Mouse (Mus musculus): ENCODE measurements around the gene Avpr2. TPM values are rescaled to one million over a fixed set of nuclear protein-coding genes. Genes with fewer than 3 reads are reported as not detected.

Gene Avpr2
- polyA plus RNA-seq, 1 experiment from 2014 or later: not detected

GRCm38 (mm10) chrX:73895719-73896118 is 3.8 kb downstream of the Avpr2 start, which contains the start of gene L1cam:
Gene L1cam (minus strand): TSS chrX:73896105.
- ATAC-seq (ENCODE audit: insufficient number of reproducible peaks, insufficient read depth, low FRiP score, low read depth): no peak
- no peak within 1 kb of the TSS for H3K9ac ChIP-seq (ENCODE audit: low read length)
- 22% methylated on average over 2 of the region's 2 CpGs for WGBS
- no peak within 1 kb of the TSS for H3K27ac ChIP-seq (replicated peaks in 1 of 2; ENCODE audit: control insufficient read depth in 1 of 2, insufficient read depth in 1 of 2, low read depth in 2 of 2, low read length in 2 of 2)
- H3K4me3 ChIP-seq (ENCODE audit: control insufficient read depth in 1 of 2, insufficient read depth in 1 of 2, low read depth in 1 of 2, low read length in 2 of 2): no peak within 1 kb of the TSS
- no peaks in the 10 kb centered on the region for H3K36me3 ChIP-seq (ENCODE audit: control insufficient read depth, insufficient read depth, low read length)
- no peaks in the 10 kb centered on the region for H3K4me1 ChIP-seq (ENCODE audit: control insufficient read depth in 2 of 2, insufficient read depth in 2 of 2, low read length in 2 of 2)
- H3K27me3 ChIP-seq (ENCODE audit: control insufficient read depth, insufficient read depth, low read length): no peaks in the 10 kb centered on the region
- no peak within 1 kb of the TSS for H3K4me2 ChIP-seq (ENCODE audit: low read length)
- no peaks in the 10 kb centered on the region for H3K9me3 ChIP-seq (ENCODE audit: control insufficient read depth, low read length)

GRCm38 (mm10) chrX:73897959-73898358 is 6.1 kb downstream of the Avpr2 start:
- no peak overlapping the region for H3K4me2 ChIP-seq (ENCODE audit: low read length)
- H3K4me1 ChIP-seq (ENCODE audit: control insufficient read depth in 2 of 2, insufficient read depth in 2 of 2, low read length in 2 of 2): no peaks in the 10 kb centered on the region
- H3K27me3 ChIP-seq (ENCODE audit: control insufficient read depth, insufficient read depth, low read length): no peaks in the 10 kb centered on the region
- no peaks in the 10 kb centered on the region for H3K36me3 ChIP-seq (ENCODE audit: control insufficient read depth, insufficient read depth, low read length)
- no peaks in the 10 kb centered on the region for H3K9me3 ChIP-seq (ENCODE audit: control insufficient read depth, low read length)
- 34% methylated on average over 3 of the region's 3 CpGs for WGBS
- no peak for ATAC-seq (ENCODE audit: insufficient number of reproducible peaks, insufficient read depth, low FRiP score, low read depth)
- no peak overlapping the region for H3K9ac ChIP-seq (ENCODE audit: low read length)
- no peak overlapping the region for H3K27ac ChIP-seq (replicated peaks in 1 of 2; ENCODE audit: control insufficient read depth in 1 of 2, insufficient read depth in 1 of 2, low read depth in 2 of 2, low read length in 2 of 2)
- no peak overlapping the region for H3K4me3 ChIP-seq (ENCODE audit: control insufficient read depth in 1 of 2, insufficient read depth in 1 of 2, low read depth in 1 of 2, low read length in 2 of 2)

GRCm38 (mm10) chrX:73910049-73910448 is 18.1 kb downstream of the Avpr2 start:
- H3K27me3 ChIP-seq (ENCODE audit: control insufficient read depth, insufficient read depth, low read length): no peaks in the 10 kb centered on the region; the same call in 1 of the 2 replicates
- no peak overlapping the region for H3K4me2 ChIP-seq (ENCODE audit: low read length)
- no peaks in the 10 kb centered on the region for H3K36me3 ChIP-seq (ENCODE audit: control insufficient read depth, insufficient read depth, low read length)
- no peak for ATAC-seq (ENCODE audit: insufficient number of reproducible peaks, insufficient read depth, low FRiP score, low read depth)
- H3K9me3 ChIP-seq (ENCODE audit: control insufficient read depth, low read length): no peaks in the 10 kb centered on the region
- H3K27ac ChIP-seq (replicated peaks in 1 of 2; ENCODE audit: control insufficient read depth in 1 of 2, insufficient read depth in 1 of 2, low read depth in 2 of 2, low read length in 2 of 2): no peak overlapping the region
- no peak overlapping the region for H3K9ac ChIP-seq (ENCODE audit: low read length)
- no peaks in the 10 kb centered on the region; a peak in 1 of 4 replicates for H3K4me1 ChIP-seq (ENCODE audit: control insufficient read depth in 2 of 2, insufficient read depth in 2 of 2, low read length in 2 of 2)
- 68% methylated on average over 1 of the region's 1 CpGs for WGBS
- no peak overlapping the region for H3K4me3 ChIP-seq (ENCODE audit: control insufficient read depth in 1 of 2, insufficient read depth in 1 of 2, low read depth in 1 of 2, low read length in 2 of 2)

- H3K36me3 ChIP-seq (ENCODE audit: control insufficient read depth, insufficient read depth, low read length): no peaks in the 10 kb centered on the region
- H3K4me1 ChIP-seq (ENCODE audit: control insufficient read depth in 2 of 2, insufficient read depth in 2 of 2, low read length in 2 of 2): no peaks in the 10 kb centered on the region; a peak in 1 of 4 replicates
- H3K27ac ChIP-seq (replicated peaks in 1 of 2; ENCODE audit: control insufficient read depth in 1 of 2, insufficient read depth in 1 of 2, low read depth in 2 of 2, low read length in 2 of 2): no peak overlapping the region
- no peak overlapping the region for H3K4me2 ChIP-seq (ENCODE audit: low read length)
- no peak overlapping the region for H3K9ac ChIP-seq (ENCODE audit: low read length)
- no peaks in the 10 kb centered on the region; the same call in 1 of the 2 replicates for H3K27me3 ChIP-seq (ENCODE audit: control insufficient read depth, insufficient read depth, low read length)
- ATAC-seq (ENCODE audit: insufficient number of reproducible peaks, insufficient read depth, low FRiP score, low read depth): no peak
- H3K9me3 ChIP-seq (ENCODE audit: control insufficient read depth, low read length): no peaks in the 10 kb centered on the region
- peak overlapping the region in 1 of 2 experiments; percentile 2; a peak in 1 of 4 replicates for H3K4me3 ChIP-seq (ENCODE audit: control insufficient read depth in 1 of 2, insufficient read depth in 1 of 2, low read depth in 1 of 2, low read length in 2 of 2)
Observed at GRCm38 (mm10) chrX:73910451-73910850, 18.5 kb downstream of the Avpr2 start.

- ATAC-seq (ENCODE audit: insufficient number of reproducible peaks, insufficient read depth, low FRiP score, low read depth): 0 out of 2 replicates have a peak, but pooled peaks have one; percentile 27
- no peak overlapping the region for H3K27ac ChIP-seq (replicated peaks in 1 of 2; ENCODE audit: control insufficient read depth in 1 of 2, insufficient read depth in 1 of 2, low read depth in 2 of 2, low read length in 2 of 2)
- no peak overlapping the region for H3K9ac ChIP-seq (ENCODE audit: low read length)
- WGBS: 13% methylated on average over 23 of the region's 26 CpGs
- peak overlapping the region; percentile 2 to 12; a peak in 3 of 4 replicates for H3K4me3 ChIP-seq (ENCODE audit: control insufficient read depth in 1 of 2, insufficient read depth in 1 of 2, low read depth in 1 of 2, low read length in 2 of 2)
- no peaks in the 10 kb centered on the region for H3K36me3 ChIP-seq (ENCODE audit: control insufficient read depth, insufficient read depth, low read length)
- H3K4me1 ChIP-seq (ENCODE audit: control insufficient read depth in 2 of 2, insufficient read depth in 2 of 2, low read length in 2 of 2): no peaks in the 10 kb centered on the region; a peak in 1 of 4 replicates
- no peaks in the 10 kb centered on the region for H3K9me3 ChIP-seq (ENCODE audit: control insufficient read depth, low read length)
- H3K27me3 ChIP-seq (ENCODE audit: control insufficient read depth, insufficient read depth, low read length): no peaks in the 10 kb centered on the region; the same call in 1 of the 2 replicates
- peak overlapping the region; percentile 38 for H3K4me2 ChIP-seq (ENCODE audit: low read length)
Observed at GRCm38 (mm10) chrX:73911156-73911555, 19.3 kb downstream of the Avpr2 start.

- H3K4me2 ChIP-seq (ENCODE audit: low read length): no peak overlapping the region
- 75% methylated on average over 2 of the region's 2 CpGs for WGBS
- H3K9me3 ChIP-seq (ENCODE audit: control insufficient read depth, low read length): no peaks in the 10 kb centered on the region
- no peak overlapping the region for H3K9ac ChIP-seq (ENCODE audit: low read length)
- no peaks in the 10 kb centered on the region; the same call in 1 of the 2 replicates for H3K27me3 ChIP-seq (ENCODE audit: control insufficient read depth, insufficient read depth, low read length)
- H3K27ac ChIP-seq (replicated peaks in 1 of 2; ENCODE audit: control insufficient read depth in 1 of 2, insufficient read depth in 1 of 2, low read depth in 2 of 2, low read length in 2 of 2): no peak overlapping the region
- H3K4me3 ChIP-seq (ENCODE audit: control insufficient read depth in 1 of 2, insufficient read depth in 1 of 2, low read depth in 1 of 2, low read length in 2 of 2): no peak overlapping the region
- ATAC-seq (ENCODE audit: insufficient number of reproducible peaks, insufficient read depth, low FRiP score, low read depth): no peak
- H3K36me3 ChIP-seq (ENCODE audit: control insufficient read depth, insufficient read depth, low read length): no peaks in the 10 kb centered on the region
- no peaks in the 10 kb centered on the region; a peak in 1 of 4 replicates for H3K4me1 ChIP-seq (ENCODE audit: control insufficient read depth in 2 of 2, insufficient read depth in 2 of 2, low read length in 2 of 2)
Observed at GRCm38 (mm10) chrX:73911588-73911987, 19.7 kb downstream of the Avpr2 start.

- H3K9me3 ChIP-seq (ENCODE audit: control insufficient read depth, low read length): no peaks in the 10 kb centered on the region
- H3K9ac ChIP-seq (ENCODE audit: low read length): peak overlapping the region; percentile 44; the same call in 1 of the 2 replicates
- peak overlapping the region; percentile 83 for H3K27ac ChIP-seq (replicated peaks in 1 of 2; ENCODE audit: control insufficient read depth in 1 of 2, insufficient read depth in 1 of 2, low read depth in 2 of 2, low read length in 2 of 2)
- peak; percentile 94 for ATAC-seq (ENCODE audit: insufficient number of reproducible peaks, insufficient read depth, low FRiP score, low read depth)
- H3K4me1 ChIP-seq (ENCODE audit: control insufficient read depth in 2 of 2, insufficient read depth in 2 of 2, low read length in 2 of 2): no peaks in the 10 kb centered on the region; a peak in 1 of 4 replicates
- no peaks in the 10 kb centered on the region for H3K27me3 ChIP-seq (ENCODE audit: control insufficient read depth, insufficient read depth, low read length)
- peak overlapping the region; percentile 55 for H3K4me2 ChIP-seq (ENCODE audit: low read length)
- peak overlapping the region; percentile 18 to 25 for H3K4me3 ChIP-seq (ENCODE audit: control insufficient read depth in 1 of 2, insufficient read depth in 1 of 2, low read depth in 1 of 2, low read length in 2 of 2)
- WGBS: 29% methylated on average over 31 of the region's 31 CpGs
- H3K36me3 ChIP-seq (ENCODE audit: control insufficient read depth, insufficient read depth, low read length): peaks cover 31% of the 10 kb centered on the region
Observed at GRCm38 (mm10) chrX:73914827-73915703, 23.2 kb downstream of the Avpr2 start.
